Mouse (Mus musculus) embryo, embryonic 11.5 days (tissue): ENCODE measurements around the gene Ctnnbip1.

Source experiments
- DNase-seq: peaks from one replicate; pipeline ENCODE4 v3.0.0-alpha.2; 2012; ENCODE audit warnings: low read depth, low spot score

Ctnnbip1 gene

DNA sequence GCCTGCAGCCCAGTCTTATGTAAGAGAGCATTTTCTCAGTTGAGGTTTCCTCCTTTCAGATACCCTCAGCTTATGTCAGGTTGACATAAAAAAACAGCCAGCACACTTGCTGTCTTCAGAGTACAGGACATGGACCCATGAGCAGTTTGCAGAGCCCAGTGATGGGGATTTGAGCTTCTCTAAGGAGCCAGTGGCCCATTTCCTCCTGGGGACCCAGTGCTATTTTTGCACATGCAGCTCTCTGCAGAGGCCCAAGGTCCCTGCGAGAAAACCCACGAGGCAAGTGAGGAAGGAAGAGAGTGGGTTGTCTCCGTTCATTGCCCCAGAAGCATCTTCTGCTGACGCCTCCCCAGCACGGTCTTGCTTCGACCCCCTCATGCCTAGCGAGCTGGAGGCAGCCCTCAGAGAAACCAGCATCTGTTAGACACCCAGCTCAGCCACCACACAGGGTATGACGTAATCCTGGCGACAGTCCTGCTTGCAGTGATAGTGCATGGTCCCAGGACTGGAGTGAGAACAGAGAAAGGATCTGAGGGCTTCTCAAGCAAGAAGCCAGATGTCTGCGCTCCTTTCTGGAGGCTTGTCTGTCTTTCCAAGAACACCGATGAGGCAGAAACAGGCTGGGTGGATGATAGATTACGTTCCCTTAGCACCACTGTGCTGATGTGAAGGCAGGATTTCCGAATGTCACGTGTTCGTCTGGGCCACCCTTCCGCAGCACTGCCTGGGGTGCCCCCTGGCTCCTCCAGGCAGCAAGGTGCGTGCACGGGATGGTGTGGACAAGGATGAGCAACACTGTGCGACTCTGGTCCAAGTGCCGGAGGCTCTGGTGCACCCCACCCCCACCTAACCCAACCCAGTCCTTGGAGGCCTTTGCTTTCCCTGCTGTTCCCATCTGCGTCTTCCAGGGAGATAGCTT, 44.2 kb downstream of the Ctnnbip1 start:
- DNase-seq: no peak

DNA sequence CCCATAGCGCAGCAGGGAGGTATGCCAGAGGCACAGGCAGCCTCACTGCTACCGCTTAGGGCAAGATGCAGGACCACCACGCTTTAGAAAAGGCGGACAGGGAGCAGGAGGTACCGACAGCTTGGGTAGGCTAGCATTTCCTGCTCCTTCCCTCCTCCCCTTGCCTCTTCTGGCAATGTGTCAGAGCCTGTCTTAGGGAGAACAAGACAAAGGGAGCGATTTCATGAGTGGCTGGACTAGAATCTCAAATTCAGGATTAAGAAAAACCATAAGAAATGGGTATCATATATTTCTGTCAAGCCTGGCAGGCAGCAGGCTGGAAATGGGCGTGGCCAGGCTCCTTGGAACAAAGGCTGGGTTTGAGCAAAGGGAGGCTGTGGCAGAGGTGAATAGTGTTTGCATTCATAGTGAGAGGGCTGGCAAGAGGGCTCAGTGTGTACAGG, 44.9 kb downstream of the Ctnnbip1 start:
- no peak for DNase-seq

DNA sequence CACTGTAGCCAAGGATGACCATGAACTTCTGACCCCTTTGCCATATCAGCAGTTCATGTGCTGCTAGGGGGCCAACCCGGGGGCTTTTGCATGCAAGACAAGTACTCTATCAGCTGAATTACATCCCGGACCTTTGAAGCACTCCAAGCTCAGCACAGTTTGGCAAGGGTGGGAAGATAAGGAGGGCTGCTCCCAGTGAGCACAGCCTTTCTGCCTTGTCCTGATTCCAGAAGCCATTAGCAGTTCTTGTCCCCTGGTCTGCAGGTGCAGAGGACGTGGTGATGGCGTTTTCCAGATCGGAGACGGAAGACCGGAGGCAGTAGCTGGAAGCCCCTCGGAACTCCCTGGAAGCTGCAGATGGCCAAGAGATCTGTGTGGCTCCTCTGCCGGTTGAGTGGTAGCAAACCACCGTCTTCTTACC, 45.9 kb downstream of the Ctnnbip1 start:
- no peak for DNase-seq

DNA sequence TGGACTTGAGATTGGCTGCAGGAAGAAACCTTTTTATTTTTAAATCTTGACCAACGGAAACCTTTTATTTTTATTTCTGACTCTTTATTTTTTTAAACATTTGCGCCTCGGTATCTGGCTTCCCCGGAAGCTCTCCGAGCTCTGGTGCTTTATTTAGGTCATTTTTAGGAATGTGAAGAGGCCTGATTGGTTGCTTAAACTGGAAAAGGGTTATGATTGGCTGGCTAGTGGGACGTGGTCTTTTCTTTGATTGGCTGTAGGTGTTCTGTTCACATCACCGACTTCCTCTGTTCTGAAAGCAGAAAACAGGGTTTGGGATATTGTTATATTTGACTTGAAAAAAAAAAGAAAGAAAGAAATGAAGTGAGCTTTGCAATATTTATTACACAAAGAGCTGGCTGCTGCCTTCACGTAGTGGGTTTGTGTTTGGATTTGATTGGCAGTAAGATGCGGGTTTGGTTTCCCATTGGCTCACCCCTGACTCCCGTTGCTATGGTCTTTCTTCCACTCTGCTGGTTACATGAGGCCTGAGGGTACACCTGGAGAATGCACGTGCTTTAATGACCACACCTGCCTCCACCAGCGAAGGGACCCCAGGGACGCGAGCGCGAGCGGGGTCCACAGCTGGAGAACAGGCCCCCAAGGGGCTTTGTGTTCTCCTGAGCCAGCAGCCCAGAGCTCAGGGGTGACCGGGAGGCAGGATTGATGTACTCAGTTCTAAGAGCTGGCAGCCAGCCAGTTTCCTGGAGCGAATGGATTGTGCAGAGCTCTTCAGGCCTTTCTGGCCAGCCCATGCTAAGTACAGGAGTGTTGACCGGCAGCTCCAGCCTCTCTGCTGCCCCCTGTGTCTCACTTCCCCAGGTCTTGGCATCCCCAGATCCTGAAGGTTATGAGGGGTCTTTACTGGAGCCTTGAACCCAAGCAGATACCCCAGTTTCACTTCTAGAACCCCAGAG, 46.7 kb downstream of the Ctnnbip1 start:
- peak; percentile 65 for DNase-seq

DNA sequence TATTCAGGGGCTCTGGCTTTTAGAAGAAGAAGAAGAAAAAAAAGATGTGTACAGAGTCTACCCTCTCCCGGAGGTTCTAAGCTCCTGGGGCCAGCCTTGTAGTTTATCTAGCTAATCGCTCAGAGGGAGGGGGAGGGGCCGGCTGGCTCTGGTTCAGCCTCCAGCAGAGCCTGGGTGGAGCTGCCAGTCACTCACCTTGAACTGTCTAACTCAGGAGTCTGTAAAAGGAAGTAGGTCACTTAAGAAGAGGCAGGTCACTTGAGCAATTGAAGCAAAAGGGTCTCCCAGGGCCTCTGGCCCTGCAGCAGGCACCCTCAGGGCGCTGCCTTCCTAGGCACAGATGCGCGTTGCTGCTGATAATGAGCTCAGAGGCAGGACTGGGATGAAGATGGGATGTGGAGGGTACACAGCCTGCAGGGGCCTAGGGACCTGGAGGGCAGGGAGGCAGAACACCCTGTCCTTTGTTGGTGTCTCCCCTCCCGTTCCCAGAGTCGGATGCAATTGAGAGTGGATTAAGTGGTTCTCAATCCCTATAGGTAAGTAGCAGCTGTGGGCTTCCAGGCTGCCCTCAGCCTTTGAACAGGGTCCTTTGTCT, 49.5 kb downstream of the Ctnnbip1 start:
- no peak for DNase-seq

DNA sequence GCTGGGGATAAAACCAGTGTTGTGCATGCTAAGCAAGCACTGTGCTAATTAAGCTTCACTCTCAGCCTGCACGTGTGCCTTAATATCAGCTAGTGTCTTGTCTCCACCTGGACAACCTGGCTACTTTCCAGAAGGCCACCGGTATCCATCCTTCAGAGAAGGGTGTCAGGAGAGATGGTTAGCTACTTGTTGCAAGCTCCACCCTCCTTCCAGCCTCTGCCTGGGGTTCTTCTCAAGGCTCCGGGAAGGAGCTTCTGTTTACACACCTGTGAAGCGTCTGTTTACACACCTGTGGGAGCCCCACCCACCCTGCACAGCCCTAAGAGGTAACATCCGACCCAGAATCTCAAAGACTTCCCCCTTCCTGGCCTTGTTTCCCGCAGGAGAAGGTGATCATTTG, 50.6 kb downstream of the Ctnnbip1 start:
- DNase-seq: no peak

DNA sequence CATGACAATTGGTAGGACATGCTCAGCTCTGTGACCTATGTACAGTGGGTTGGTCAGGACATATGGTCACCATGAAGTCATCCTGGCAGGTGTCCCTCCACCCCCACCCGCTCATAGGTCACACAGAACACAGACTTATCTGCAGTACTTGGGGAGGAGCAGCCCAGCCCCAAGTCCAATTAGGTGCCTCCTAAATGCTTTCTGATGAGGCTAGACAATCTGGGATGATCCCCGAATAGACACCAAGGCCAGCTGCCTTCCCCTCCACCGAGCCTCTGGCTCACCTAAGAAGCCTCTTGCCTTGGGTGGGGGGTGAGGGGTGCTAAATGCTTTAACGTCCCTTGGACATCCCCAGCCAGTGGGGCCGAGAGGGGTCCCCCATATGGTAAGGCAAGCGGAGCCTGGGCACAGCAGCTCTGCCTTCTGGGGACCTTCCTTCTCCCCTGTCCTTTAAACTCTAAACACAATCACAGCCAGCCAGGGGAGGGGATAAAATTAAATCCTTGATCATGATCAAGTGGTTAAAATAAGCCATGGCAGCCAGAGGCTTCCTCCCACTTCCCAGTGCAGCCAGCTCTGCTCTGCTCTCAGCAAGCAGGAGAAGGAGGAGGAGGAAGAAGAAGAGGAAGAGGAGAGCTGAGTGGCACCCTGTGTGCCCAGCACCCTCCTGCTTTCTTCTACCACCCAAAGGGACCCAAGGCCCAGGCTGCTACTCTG, 51.9 kb downstream of the Ctnnbip1 start:
- DNase-seq: no peak

DNA sequence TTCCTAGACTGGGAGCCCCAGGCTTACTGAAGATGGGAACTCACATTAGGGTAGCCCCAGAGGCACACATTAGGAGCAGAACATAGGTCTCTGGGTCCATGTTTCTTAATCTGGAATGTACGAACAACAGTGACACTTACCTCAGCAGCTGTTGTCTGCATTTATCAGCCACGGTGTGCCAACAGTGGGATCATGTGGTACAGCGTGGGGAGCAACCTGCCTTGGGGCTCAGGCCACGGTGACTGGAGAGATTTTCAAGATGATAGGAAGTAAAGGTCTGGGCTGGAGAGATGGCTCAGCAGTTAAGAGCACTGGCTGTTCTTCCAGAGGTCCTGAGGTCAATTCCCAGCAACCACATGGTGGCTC, 52.4 kb downstream of the Ctnnbip1 start:
- DNase-seq: no peak

DNA sequence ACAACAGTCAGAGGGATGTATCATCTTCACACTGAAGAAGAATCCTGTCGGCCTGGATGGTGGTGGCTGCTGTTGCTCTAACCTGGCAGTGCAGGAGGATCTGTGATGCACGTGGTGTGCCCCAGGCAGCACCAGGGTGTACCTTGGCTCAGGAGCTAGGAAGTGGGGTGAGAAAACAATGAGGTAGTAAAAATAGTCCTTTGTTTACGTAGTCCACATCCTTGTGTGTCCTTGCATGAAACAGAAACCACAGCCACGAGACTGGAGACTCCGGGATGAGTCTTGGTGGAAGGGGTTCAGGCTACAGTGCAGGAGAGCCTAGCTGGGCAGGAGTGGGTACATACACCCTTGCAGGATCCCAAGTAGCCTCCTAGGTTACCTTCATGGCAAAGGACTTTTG, 53.2 kb downstream of the Ctnnbip1 start:
- DNase-seq: no peak

DNA sequence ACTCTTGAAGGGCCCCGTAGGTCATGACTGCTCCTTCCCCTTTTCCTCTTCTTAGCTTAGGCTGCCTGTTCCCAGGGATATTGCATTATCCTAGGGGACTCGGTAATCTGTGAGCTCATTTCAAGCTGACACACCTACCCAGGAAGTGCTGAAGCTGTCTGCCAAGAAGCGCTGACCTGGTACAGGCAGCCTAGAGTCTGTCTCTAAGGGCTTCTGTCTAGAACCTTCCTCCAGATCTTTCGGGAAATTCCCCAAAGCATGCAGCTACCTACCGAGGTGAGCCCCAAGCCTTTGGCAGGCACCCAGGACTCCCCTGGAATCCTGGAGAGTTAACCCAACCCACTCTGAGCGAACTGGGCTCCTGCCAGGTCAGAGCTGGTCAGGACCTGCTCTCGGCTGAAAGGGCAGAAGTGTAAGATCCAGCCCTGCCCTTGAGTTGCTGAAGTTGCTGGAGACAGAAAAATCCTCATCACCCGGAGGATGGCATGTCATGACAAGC, 53.7 kb downstream of the Ctnnbip1 start:
- DNase-seq: no peak

DNA sequence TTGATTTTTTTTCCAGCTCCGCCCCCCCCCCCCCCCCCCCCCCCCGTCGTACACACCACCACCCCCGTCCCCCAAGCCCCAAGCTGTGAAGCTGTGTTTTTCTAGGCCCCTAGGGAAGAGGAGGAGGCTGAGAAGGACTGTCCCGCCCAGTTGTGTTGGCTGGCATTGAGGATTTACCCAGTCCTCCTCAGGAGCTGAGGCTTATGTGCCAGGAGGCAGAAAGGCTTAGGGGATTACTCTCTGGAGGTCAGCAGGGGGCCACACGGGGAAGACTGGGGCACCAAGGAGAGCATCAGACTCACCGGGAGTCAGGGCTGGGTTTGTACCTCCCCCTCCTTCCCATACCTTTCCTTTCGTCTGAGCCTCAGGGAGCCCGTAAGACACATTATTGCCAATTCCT, 54.4 kb downstream of the Ctnnbip1 start:
- no peak for DNase-seq

DNA sequence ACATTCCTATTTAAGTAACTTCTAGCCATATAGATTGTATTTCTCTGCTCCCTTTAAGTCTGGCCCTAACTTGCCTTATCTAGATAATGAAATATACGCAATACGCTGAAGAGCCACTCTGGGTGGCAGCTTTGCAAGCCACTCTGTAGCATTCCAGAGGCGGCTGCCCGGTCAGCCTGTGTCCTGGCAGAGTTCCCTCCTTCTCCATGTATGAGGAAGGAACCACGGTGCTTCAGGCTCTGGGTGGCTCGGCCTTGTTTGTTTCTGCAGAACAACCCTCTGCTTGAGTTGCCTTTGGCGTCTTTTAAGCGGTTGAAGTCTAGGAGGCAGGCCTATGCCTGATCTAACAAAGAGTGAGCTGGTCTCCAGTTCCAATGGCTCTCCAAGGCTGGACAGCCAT, 54.8 kb downstream of the Ctnnbip1 start:
- no peak for DNase-seq

DNA sequence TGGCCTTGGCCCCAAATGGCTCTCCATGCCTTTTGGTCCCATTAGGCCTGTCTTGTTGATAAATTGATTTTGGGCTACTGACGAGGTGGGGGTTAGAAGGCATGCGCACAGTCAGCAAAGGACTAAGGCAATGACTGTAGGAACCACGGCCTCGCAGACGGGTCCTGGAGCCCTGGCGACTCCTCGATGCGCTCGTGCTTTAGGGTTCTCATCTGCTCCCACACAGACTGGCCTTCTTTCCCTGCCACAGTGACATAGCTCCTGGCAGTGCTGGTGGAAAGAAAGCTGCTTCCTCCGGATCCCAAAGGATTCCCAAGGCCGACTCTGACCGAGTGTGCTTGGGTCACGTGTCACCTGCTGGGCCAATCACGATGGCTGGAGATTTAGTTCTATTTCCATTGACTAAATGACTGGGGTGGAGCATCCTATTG, 56.4 kb downstream of the Ctnnbip1 start:
- DNase-seq: no peak

DNA sequence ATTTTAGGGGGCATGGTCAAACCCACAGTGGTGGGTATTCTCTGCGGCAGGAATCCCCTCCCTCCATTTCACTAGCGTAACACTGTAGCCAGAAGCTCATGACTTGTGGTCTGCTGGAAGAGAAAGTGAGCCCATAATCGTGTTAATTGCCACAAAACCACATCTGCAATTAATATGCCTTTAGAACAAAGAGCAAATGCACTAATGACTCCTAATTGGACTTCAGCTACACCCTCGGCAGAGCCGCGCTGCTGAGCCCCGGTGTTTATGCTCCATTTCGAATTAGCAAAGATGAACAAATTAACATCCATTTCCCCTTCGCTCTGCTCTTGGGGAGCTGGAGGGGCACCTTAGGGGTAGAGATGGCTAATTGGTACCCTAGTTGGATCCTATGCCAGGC, 58.0 kb downstream of the Ctnnbip1 start:
- DNase-seq: no peak

DNA sequence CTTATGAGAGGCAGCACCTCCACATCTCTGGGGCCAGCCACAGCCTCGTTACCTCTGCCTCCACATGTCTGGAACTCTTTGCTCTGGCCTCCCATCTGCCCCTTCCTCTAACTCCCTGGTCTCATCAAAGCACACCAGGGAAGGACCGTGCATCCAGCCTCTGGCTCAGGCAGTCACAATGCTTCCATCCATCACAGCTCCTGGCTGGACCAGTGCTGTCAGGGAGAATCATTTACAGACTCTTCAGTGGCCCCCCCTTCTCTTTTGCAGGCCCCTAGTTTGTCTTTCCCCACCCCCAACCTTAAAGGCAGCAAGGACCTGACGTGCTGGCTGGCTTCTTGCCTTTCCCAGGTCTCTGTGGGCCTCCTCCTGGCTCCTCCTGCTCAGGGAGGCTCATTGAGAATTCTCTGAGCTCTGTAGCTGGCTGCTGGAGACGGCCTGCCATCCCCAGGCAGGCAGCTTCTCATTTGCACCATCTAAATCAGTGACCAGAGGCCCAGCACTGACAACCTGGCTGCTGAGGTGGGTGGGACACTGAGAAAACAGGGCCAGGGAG, 59.0 kb downstream of the Ctnnbip1 start:
- no peak for DNase-seq

DNA sequence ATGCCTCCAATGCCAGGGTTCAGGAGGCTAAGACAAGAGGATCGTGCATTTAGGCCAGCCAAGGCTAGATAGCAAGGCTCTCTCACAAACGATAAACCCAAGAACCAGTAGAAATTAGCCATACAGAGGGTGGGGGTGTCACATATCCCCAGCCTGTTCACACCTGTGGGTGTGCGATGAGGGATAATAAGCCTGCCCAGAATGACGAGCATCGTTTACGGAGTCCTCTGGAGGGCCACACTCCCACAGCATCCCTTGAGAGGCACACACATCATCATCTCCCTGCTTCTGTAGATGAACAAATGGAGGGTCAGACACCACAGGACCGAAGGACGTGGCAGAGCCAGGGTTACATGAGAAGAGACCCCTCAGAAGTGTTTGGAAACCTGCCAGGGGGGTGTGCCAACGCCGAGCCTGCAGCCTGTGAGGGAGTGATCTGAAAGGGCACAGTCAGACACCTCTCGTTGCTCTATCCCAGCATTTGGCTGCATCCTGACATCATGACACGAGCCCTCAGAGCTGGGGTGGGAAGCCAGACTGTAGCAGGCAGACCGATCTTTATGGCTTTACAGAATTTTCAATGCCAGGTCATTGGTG, 60.1 kb downstream of the Ctnnbip1 start:
- no peak for DNase-seq

DNA sequence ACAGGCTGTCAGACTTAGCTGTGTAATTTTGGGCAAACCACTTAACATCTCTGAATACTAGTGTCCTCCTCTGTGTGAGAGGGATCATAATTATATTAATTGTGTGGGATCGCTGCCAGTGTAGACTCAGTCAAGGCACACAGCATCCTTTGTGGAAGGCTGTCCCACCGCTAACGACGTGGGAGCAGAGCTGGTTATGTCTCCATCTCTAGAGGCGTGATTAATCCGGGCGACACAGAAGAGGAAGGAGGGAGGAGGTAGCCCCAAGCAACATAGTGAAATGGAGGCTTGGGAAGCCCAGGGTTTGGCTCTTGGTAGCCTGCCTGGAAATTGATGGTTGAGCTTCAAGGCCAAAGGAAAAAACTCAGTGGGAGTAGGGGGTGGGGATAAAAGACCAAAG, 60.8 kb downstream of the Ctnnbip1 start:
- DNase-seq: no peak

DNA sequence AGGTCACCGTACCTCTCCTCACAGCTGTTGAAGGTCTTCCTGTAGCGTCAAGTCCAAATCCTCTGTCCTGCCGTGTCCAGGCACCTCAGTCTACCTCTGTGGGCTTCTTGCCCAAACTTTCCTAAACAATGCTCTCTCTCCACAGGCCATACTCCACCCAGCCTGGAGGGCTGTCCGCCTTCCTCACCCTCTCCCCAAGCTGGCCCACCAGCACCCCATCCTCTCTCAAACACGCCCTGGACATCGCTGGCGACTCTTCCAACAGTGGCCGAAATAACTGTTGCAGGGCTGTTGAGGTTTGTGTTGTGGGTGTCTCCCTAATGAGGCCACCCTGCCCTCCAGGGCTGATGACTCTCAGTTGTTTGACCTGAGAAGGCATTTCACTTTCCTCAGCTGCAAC, 67.2 kb downstream of the Ctnnbip1 start:
- DNase-seq: no peak

DNA sequence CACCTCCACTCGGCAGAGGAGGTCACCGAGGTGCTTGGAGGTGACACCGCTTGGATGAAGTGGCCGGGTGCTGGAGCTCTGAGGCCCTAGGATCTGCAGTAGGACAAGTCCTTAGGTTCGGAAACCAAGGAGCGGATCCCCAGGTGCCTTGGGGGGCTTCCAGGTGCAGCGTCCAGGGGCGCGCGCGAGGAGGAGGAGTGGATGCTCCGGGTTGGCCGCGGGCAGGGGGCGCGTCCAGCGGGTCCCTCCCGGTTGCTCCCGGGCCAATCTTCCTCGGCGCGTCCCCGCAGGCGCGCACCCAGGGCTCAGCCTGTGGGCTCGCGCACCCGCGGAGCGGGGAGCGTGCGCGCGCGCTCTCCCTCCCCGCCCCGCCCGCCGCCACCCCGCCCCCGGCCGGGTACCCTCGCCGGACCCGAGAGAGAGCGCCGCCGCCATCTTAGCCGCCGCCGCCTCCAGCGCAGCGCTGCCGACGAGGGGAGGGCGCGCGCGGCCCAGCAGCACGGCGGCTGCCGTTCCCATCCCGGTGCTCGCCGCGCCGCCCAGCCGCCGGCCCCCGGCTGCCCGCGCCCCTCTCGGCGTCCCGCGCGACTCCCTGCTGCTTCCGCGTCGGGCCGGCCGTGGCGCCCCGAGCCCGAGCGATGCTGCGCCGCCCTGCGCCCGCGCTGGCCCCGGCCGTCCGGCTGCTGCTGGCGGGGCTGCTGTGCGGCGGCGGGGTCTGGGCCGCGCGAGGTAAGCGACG, 68.2 kb downstream of the Ctnnbip1 start, which contains the start of gene Clstn1:
TSS of gene Clstn1 (plus strand) at position 425 of the 739 bp plus-strand sequence.
- peak; percentile 62 for DNase-seq
